Mouse (Mus musculus): ENCODE measurements around the gene Usp20.

Gene Usp20

DNA sequence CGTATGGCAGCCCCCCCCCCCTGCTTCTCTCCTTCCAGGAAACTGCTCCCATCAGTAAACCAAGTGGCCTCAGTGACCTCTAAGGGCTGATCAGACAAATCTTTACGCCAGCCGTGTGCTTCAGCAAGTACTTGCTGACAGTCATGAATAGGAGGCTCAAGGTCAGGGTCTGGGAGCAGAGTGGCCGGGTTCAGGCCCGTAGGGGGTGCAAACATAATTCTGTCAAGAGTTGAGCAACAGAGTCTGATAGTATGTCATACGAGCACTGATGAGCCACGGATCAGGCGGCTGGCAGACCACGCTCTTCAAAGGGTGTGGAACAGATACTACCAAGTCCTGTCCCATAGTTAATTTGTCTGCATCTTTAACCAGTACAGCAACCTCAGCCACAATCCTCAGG, 8.1 kb downstream of the Usp20 start:
- no peak for DNase-seq

DNA sequence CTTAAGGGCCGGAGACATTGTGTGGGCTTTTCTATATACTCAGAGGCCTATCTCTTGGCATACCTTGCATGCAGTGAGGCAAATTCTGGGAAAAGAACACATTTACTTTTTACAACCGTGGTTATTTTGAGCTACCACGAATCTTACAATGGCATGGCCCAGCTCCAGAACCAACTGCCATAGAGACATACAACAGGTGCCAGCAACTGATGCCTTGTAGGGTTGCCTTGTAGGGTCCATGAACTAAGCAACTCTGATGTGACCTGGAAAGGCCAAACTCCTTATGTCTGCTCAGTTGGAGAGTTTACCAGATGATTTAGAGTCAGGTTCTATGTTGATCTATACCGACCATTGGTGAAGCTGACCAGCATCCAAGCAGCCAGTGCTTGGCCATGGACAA, 12.8 kb downstream of the Usp20 start:
- no peak for DNase-seq

DNA sequence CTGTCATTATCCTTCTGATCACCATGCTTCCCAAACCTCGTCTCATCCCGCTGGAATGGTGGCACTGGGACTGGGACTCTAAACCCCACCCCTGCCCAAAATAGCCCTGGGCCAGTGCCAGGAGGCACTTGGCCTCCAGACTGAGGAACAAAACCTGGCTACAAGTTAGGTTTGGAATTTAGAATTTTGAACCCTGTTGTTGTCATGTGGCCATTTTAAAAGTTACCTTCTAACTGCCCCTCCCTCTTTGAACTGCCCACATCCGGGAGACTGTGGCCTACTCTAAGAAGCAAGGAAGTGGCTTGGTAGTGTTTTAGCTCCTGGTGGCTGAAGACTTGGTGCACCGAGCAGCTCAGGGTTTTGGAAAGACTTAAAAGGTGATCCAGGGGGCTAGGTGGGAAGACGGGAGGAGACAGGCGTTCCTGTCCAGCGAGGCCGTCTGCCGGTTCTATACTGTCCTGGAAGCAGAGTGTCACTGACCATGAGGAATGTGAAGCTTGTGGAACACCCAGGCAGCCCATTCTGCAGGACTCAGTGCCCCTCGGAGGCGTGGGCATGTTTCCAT, 13.4 kb downstream of the Usp20 start:
- peak; percentile 16 for DNase-seq

GRCm38 (mm10) chr2:30998443-30999260, 16.6 kb downstream of the Usp20 start:
- DNase-seq, result no peak

DNA sequence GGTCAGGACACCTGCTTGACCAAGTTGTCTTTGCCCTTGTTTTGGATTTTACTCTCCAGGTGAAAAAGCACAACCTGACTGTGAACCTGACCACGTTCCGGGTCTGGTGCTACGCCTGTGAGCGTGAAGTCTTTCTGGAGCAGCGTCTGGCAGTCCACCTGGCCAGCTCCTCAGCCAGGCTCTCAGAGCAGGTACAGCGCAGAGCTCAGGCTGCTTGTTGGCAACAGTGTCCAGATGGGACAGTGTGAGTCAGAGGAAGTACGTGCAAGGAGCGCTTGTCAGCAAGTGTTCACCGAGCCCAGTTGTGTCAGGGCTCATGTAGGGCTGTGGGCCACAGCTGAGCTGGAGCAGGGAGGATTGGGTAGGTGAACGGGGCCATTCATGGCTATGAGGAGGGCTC, 20.8 kb downstream of the Usp20 start:
- no peak for DNase-seq

- no peak for DNase-seq
These were observed 23.4 kb downstream of the Usp20 start for GRCm38 (mm10) chr2:31005453-31005852.

DNA sequence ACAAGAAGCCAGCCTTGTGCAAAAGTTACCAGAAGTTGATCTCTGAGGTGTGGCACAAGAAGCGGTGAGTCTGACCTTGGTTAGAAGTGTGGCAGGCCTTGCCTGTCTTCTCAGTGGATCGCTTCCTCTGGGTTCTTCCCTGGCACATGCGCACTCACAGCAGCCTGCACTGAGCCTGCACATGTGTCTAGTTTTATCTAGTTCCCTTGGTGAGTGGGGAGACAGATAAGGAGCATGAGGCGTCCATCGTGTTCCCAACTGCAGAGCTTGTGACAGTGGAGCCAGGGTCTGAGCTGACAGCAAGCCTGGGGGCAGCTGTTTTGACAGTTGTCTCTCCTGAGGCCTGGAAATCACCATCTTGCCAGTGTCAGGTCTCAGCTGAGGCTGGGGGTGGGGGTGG, 24.4 kb downstream of the Usp20 start:
- DNase-seq, result no peak

DNA sequence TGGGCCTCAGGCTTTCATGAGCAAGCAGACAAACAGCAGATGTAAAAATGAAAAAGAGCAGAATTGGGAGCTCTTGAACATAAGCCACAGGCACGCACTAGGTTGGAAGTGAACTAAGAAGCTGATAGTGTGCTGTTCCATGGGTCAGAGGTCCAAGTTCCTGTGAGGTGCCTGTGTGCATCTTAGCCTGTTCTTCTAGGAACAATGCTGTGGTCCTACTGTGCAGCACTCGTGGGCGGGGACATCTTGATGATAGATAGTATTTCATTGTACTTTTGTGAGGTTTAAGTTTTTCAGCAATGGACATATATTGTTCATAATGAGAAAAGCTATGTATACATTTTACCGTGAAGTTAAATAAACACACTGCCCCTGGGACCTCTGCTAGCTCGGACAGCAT, 25.1 kb downstream of the Usp20 start:
- DNase-seq, result no peak

- no peak for DNase-seq
These were observed 31.5 kb downstream of the Usp20 start for GRCm38 (mm10) chr2:31013371-31014120.

DNA sequence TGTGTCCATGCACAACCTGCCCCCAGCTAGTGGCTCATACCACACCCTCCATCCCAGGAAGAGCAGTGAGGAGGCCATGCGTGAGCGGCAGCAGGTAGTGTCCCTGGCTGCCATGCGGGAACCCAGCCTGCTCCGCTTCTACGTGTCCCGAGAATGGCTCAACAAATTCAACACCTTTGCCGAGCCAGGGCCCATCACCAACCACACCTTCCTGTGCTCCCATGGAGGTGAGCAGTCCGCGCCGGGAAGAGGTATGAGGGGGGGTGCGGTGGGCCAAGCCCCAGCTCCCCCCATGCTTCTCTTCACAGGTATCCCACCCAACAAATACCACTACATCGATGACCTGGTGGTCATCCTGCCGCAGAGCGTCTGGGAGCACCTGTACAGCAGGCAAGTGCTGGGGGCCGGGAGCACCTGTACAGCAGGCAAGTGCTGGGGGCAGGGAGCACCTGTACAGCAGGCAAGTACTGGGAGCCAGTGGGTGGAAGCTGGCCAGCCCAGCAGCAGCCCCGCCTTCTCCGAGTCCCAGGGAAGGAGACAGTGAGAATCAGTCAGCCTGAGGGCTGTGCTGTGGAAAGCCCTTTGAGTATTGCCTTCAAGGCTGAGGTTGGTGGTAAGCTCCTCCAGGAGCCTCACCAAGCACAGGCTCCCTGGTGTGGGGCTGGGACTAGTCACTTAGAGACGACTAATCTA, 35.7 kb downstream of the Usp20 start:
- DNase-seq, result no peak

DNA sequence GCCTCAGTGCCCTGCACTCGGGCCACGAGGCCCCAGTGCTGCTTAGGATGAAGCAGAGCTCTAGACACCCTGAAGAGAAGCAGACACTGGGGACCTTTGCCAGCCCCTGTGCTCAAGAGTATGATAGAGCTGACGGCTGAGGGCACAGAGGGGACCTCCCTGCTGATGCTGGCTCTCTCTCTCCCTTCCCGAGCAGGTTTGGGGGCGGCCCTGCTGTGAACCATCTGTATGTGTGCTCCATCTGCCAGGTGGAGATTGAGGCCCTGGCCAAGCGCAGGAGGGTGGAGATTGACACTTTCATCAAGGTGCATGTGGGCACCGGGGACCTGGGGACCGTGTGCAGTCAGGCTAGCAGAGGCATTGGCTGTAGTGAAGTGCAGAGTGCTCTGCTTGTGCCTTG, 36.4 kb downstream of the Usp20 start:
- no peak for DNase-seq

DNA sequence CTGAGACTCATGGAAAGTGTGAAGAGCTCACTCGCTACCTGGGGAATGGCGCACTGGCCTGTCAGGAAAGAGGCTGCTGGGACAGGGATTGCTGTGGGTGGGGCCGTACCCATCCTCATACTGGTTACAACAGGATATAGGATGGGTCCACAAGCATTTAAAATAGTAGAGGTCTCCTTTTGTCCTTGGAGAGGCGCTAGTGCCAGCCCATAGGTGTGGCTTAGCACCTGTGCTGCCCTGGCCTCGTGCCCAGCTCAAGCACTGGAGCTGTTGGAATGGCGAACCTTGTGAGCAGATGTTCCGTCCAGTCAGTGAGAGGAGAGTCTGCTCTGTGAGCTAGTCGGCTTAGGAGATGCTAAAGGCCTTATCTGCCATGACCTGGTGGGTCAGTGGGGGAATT, 36.9 kb downstream of the Usp20 start:
- DNase-seq, result no peak

GRCm38 (mm10) chr2:31020202-31020601, 38.1 kb downstream of the Usp20 start:
- no peak for DNase-seq

GRCm38 (mm10) chr2:31023940-31024339, 41.9 kb downstream of the Usp20 start:
- no peak for DNase-seq

DNA sequence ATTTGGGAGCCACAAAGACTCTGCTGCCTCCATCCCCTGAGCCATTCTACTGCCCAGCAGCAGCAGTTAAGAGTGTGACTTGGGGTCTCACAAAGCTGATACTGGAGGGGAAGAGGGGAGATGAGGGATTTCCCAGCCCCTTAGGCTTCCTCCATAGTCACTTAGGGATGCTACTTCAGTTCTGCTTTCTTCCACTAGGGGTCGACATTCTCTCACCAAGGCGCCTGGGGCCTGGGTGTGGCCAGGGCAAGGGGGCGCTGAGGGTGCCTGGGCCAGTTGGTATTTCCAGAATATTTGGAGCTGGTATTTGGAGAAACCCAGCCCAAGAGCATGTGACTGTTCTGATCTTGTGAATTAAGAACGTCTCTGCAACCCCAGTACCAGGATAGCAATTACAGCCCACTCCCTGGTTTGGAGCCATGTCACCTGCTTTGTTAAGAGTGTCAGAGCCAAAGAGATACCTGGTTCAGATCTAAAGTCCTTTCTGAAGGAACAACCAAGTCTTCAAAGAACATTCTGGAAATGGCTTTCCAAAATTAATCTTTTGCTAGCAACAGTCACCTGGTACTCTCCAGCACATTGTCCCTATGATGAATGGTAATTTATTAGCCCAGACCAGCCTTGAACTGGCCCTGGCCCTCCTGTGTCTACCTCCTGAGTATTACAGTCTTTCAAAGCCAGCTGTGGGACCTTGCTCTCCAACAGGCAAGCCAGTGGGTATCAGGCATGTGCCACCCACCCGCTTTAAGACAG, 42.7 kb downstream of the Usp20 start:
- DNase-seq, result peak; percentile 78

- DNase-seq, result no peak
These were observed 43.4 kb downstream of the Usp20 start for GRCm38 (mm10) chr2:31025458-31025857.

- no peak for DNase-seq
These were observed 44.6 kb downstream of the Usp20 start for GRCm38 (mm10) chr2:31026642-31027041.

GRCm38 (mm10) chr2:31031972-31032371, 49.9 kb downstream of the Usp20 start:
- DNase-seq, result no peak

- DNase-seq, result no peak
These were observed 54.7 kb downstream of the Usp20 start for GRCm38 (mm10) chr2:31036811-31037210.

DNA sequence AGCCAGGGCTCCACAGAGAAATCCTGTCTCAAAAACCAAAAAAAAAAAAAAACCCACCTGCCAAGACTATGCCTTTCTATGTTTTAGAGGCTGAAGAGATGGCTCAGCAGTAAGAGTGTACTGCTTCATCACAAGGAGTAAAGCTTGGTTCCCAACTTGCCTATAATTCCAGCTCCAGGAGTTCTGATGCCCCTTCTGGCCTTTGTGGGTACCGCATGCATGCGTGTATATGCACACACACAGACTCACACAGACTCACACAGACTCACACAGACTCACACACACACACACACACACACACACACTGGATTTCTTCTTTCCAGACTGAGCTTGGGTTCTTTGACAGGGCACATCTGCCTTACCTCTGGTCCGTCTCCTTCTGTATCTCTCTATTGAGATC, 58.0 kb downstream of the Usp20 start:
- DNase-seq, result no peak

- no peak for DNase-seq
These were observed 58.4 kb downstream of the Usp20 start for GRCm38 (mm10) chr2:31040487-31040886.

DNA sequence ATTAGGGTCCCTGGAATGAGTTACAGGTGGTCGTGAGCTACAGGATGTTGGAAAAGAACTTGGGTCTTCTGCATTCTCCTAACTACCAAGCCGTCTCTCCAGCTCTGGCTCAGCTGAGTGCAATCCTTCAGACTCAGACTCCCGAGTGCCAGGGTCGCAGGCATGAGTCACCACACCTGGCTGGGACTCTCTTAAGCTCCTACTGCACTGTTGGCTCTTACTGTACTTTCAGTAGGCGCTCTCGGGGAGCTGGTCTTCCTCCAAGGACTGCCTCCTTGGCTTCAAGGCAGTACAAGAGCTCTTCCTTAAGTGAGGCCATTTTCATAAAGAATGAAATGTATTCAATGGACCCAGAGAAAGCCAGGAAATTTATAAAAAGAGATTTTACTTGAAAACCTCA, 59.3 kb downstream of the Usp20 start:
- no peak for DNase-seq

GRCm38 (mm10) chr2:31042881-31043280, 60.8 kb downstream of the Usp20 start:
- no peak for DNase-seq

Data from lung, postnatal 14 days (tissue).